Mouse (Mus musculus): Measurements from ENCODE around the gene Olfr279. TPM values are rescaled to one million over a fixed set of nuclear protein-coding genes. Genes with fewer than 3 reads are reported as not detected.

Olfr279 gene
- polyA plus RNA-seq, 1 experiment from 2014 or later, result not detected

GRCm38 (mm10) chr15:98535921-98536320, 43.7 kb downstream of the Olfr279 start:
- Histone ChIP-seq H3K36me3 (ENCODE audit: control insufficient read depth, insufficient read depth) (peaks cover 4% of the 10 kb centered on the region), H3K4me3 (replicated peaks; ENCODE audit: low read length) (no peak overlapping the region), H3K4me2 (ENCODE audit: low read length) (no peak overlapping the region), H3K9ac (replicated peaks; ENCODE audit: low read depth, low read length) (no peak overlapping the region), H3K27ac (ENCODE audit: low read length) (no peak overlapping the region), H3K9me3 (ENCODE audit: control insufficient read depth, low read length) (no peaks in the 10 kb centered on the region), H3K4me1 (replicated peaks; ENCODE audit: control insufficient read depth, insufficient read depth, low read length) (peaks cover 9% of the 10 kb centered on the region), H3K27me3 (replicated peaks; ENCODE audit: control insufficient read depth, insufficient read depth, low read length) (no peaks in the 10 kb centered on the region)
- ATAC-seq, result no peak
- 90% methylated on average over 4 of the region's 4 CpGs for WGBS

GRCm38 (mm10) chr15:98536828-98537510, 44.8 kb downstream of the Olfr279 start:
- no peak overlapping the region for H3K27ac ChIP-seq (ENCODE audit: low read length)
- peaks cover 9% of the 10 kb centered on the region for H3K4me1 ChIP-seq (replicated peaks; ENCODE audit: control insufficient read depth, insufficient read depth, low read length)
- H3K9ac ChIP-seq (replicated peaks; ENCODE audit: low read depth, low read length), result no peak overlapping the region
- H3K36me3 ChIP-seq (ENCODE audit: control insufficient read depth, insufficient read depth), result peaks cover 3% of the 10 kb centered on the region; the same call in 1 of the 2 replicates
- H3K4me3 ChIP-seq (replicated peaks; ENCODE audit: low read length), result no peak overlapping the region
- 91% methylated on average over 8 of the region's 8 CpGs for WGBS
- ATAC-seq, result no peak
- H3K9me3 ChIP-seq (ENCODE audit: control insufficient read depth, low read length), result no peaks in the 10 kb centered on the region
- no peak overlapping the region for H3K4me2 ChIP-seq (ENCODE audit: low read length)
- H3K27me3 ChIP-seq (replicated peaks; ENCODE audit: control insufficient read depth, insufficient read depth, low read length), result no peaks in the 10 kb centered on the region

- no peak overlapping the region for H3K4me2 ChIP-seq (ENCODE audit: low read length)
- no peaks in the 10 kb centered on the region for H3K9me3 ChIP-seq (ENCODE audit: control insufficient read depth, low read length)
- H3K27ac ChIP-seq (ENCODE audit: low read length), result no peak overlapping the region
- peaks cover 3% of the 10 kb centered on the region; the same call in 1 of the 2 replicates for H3K36me3 ChIP-seq (ENCODE audit: control insufficient read depth, insufficient read depth)
- peaks cover under 1% of the 10 kb centered on the region for H3K4me1 ChIP-seq (replicated peaks; ENCODE audit: control insufficient read depth, insufficient read depth, low read length)
- WGBS, result 78% methylated on average over 4 of the region's 4 CpGs
- no peak overlapping the region for H3K4me3 ChIP-seq (replicated peaks; ENCODE audit: low read length)
- H3K9ac ChIP-seq (replicated peaks; ENCODE audit: low read depth, low read length), result no peak overlapping the region
- no peaks in the 10 kb centered on the region for H3K27me3 ChIP-seq (replicated peaks; ENCODE audit: control insufficient read depth, insufficient read depth, low read length)
- ATAC-seq, result no peak
Measured at GRCm38 (mm10) chr15:98537923-98538322, 45.7 kb downstream of the Olfr279 start.

GRCm38 (mm10) chr15:98541064-98541463, 48.9 kb downstream of the Olfr279 start:
- H3K4me3 ChIP-seq (replicated peaks; ENCODE audit: low read length), result no peak overlapping the region
- no peaks in the 10 kb centered on the region for H3K27me3 ChIP-seq (replicated peaks; ENCODE audit: control insufficient read depth, insufficient read depth, low read length)
- WGBS, result 90% methylated on average over 6 of the region's 6 CpGs
- no peak overlapping the region for H3K9ac ChIP-seq (replicated peaks; ENCODE audit: low read depth, low read length)
- H3K4me2 ChIP-seq (ENCODE audit: low read length), result no peak overlapping the region
- H3K36me3 ChIP-seq (ENCODE audit: control insufficient read depth, insufficient read depth), result peaks cover 18% of the 10 kb centered on the region
- ATAC-seq, result no peak
- H3K27ac ChIP-seq (ENCODE audit: low read length), result no peak overlapping the region
- H3K4me1 ChIP-seq (replicated peaks; ENCODE audit: control insufficient read depth, insufficient read depth, low read length), result no peaks in the 10 kb centered on the region
- no peaks in the 10 kb centered on the region for H3K9me3 ChIP-seq (ENCODE audit: control insufficient read depth, low read length)

- H3K4me3 ChIP-seq (replicated peaks; ENCODE audit: low read length), result no peak overlapping the region
- H3K9ac ChIP-seq (replicated peaks; ENCODE audit: low read depth, low read length), result no peak overlapping the region
- H3K4me1 ChIP-seq (replicated peaks; ENCODE audit: control insufficient read depth, insufficient read depth, low read length), result no peaks in the 10 kb centered on the region
- H3K4me2 ChIP-seq (ENCODE audit: low read length), result no peak overlapping the region
- no peak for ATAC-seq
- peaks cover 24% of the 10 kb centered on the region for H3K36me3 ChIP-seq (ENCODE audit: control insufficient read depth, insufficient read depth)
- H3K27me3 ChIP-seq (replicated peaks; ENCODE audit: control insufficient read depth, insufficient read depth, low read length), result no peaks in the 10 kb centered on the region
- no peak overlapping the region for H3K27ac ChIP-seq (ENCODE audit: low read length)
- no peaks in the 10 kb centered on the region for H3K9me3 ChIP-seq (ENCODE audit: control insufficient read depth, low read length)
- 80% methylated on average over 4 of the region's 4 CpGs for WGBS
Measured at GRCm38 (mm10) chr15:98543341-98543740, 51.1 kb downstream of the Olfr279 start.

GRCm38 (mm10) chr15:98545151-98545550, 52.9 kb downstream of the Olfr279 start:
- Histone ChIP-seq H3K27me3 (replicated peaks; ENCODE audit: control insufficient read depth, insufficient read depth, low read length) (no peaks in the 10 kb centered on the region), H3K9me3 (ENCODE audit: control insufficient read depth, low read length) (no peaks in the 10 kb centered on the region), H3K27ac (ENCODE audit: low read length) (no peak overlapping the region), H3K4me1 (replicated peaks; ENCODE audit: control insufficient read depth, insufficient read depth, low read length) (no peaks in the 10 kb centered on the region), H3K4me3 (replicated peaks; ENCODE audit: low read length) (no peak overlapping the region), H3K36me3 (ENCODE audit: control insufficient read depth, insufficient read depth) (peaks cover 29% of the 10 kb centered on the region), H3K9ac (replicated peaks; ENCODE audit: low read depth, low read length) (no peak overlapping the region), H3K4me2 (ENCODE audit: low read length) (no peak overlapping the region)
- WGBS, result 91% methylated on average over 3 of the region's 3 CpGs
- ATAC-seq, result no peak

- Histone ChIP-seq H3K4me3 (replicated peaks; ENCODE audit: low read length) (no peak overlapping the region), H3K36me3 (ENCODE audit: control insufficient read depth, insufficient read depth) (peaks cover 30% of the 10 kb centered on the region), H3K4me1 (replicated peaks; ENCODE audit: control insufficient read depth, insufficient read depth, low read length) (no peaks in the 10 kb centered on the region), H3K4me2 (ENCODE audit: low read length) (no peak overlapping the region), H3K27me3 (replicated peaks; ENCODE audit: control insufficient read depth, insufficient read depth, low read length) (no peaks in the 10 kb centered on the region), H3K9ac (replicated peaks; ENCODE audit: low read depth, low read length) (no peak overlapping the region), H3K27ac (ENCODE audit: low read length) (no peak overlapping the region), H3K9me3 (ENCODE audit: control insufficient read depth, low read length) (no peaks in the 10 kb centered on the region)
- ATAC-seq, result no peak
- WGBS, result 94% methylated on average over 5 of the region's 5 CpGs
Measured at GRCm38 (mm10) chr15:98546843-98547242, 54.6 kb downstream of the Olfr279 start.

Small RNA genes lying within 50 kb of the gene (microRNA-seq; reads per million reads assigned to microRNA genes)
- gene Mir1291, result not detected

Other genes starting within 250 kb of the Olfr279 start
- not detected in 2 replicates for gene H1fnt, start 235.1 kb upstream of the Olfr279 start, polyA plus RNA-seq (2015; fragmentation: Nextera tagmentation; extraction: Ambion mirVana)
- 3.9 and 5.7 TPM in 2 replicates for gene Zfp641, start 196.2 kb upstream of the Olfr279 start, polyA plus RNA-seq (2015; fragmentation: Nextera tagmentation; extraction: Ambion mirVana)
- not detected in 2 replicates for gene Olfr285, start 175.0 kb upstream of the Olfr279 start, polyA plus RNA-seq (2015; fragmentation: Nextera tagmentation; extraction: Ambion mirVana)
- not detected in 2 replicates for gene Olfr284, start 151.4 kb upstream of the Olfr279 start, polyA plus RNA-seq (2015; fragmentation: Nextera tagmentation; extraction: Ambion mirVana)
- not detected in 2 replicates for gene Olfr283, start 111.5 kb upstream of the Olfr279 start, polyA plus RNA-seq (2015; fragmentation: Nextera tagmentation; extraction: Ambion mirVana)
- not detected in 2 replicates for gene Olfr282, start 61.2 kb upstream of the Olfr279 start, polyA plus RNA-seq (2015; fragmentation: Nextera tagmentation; extraction: Ambion mirVana)
- not detected in 2 replicates for gene Olfr281, start 39.8 kb upstream of the Olfr279 start, polyA plus RNA-seq (2015; fragmentation: Nextera tagmentation; extraction: Ambion mirVana)
- not detected in 2 replicates for gene OR5BS1P, start 22.5 kb upstream of the Olfr279 start, polyA plus RNA-seq (2015; fragmentation: Nextera tagmentation; extraction: Ambion mirVana)
- gene Lalba, start 9.7 kb upstream of the Olfr279 start, polyA plus RNA-seq (2015; fragmentation: Nextera tagmentation; extraction: Ambion mirVana), result not detected in 2 replicates
- gene Kansl2, start 41.9 kb downstream of the Olfr279 start, polyA plus RNA-seq (2015; fragmentation: Nextera tagmentation; extraction: Ambion mirVana), result 130 and 141 TPM in 2 replicates
- 74.5 and 78.4 TPM in 2 replicates for gene Ccnt1, start 78.5 kb downstream of the Olfr279 start, polyA plus RNA-seq (2015; fragmentation: Nextera tagmentation; extraction: Ambion mirVana)
- gene 4930415O20Rik, start 78.6 kb downstream of the Olfr279 start, polyA plus RNA-seq (2015; fragmentation: Nextera tagmentation; extraction: Ambion mirVana), result 0.56 TPM in 1 of 2 replicates, not detected in the other
- gene Adcy6, start 117.7 kb downstream of the Olfr279 start, polyA plus RNA-seq (2015; fragmentation: Nextera tagmentation; extraction: Ambion mirVana), result 11.2 and 16.1 TPM in 2 replicates
- gene Cacnb3, start 138.4 kb downstream of the Olfr279 start, polyA plus RNA-seq (2015; fragmentation: Nextera tagmentation; extraction: Ambion mirVana), result 138 and 168 TPM in 2 replicates
- gene Ddx23, start 170.5 kb downstream of the Olfr279 start, polyA plus RNA-seq (2015; fragmentation: Nextera tagmentation; extraction: Ambion mirVana), result 17.6 and 25.5 TPM in 2 replicates
- 15.5 and 16.4 TPM in 2 replicates for gene Rnd1, start 185.1 kb downstream of the Olfr279 start, polyA plus RNA-seq (2015; fragmentation: Nextera tagmentation; extraction: Ambion mirVana)
- gene Ccdc65, start 215.8 kb downstream of the Olfr279 start, polyA plus RNA-seq (2015; fragmentation: Nextera tagmentation; extraction: Ambion mirVana), result 2.9 and 4.2 TPM in 2 replicates
- 3.7 and 5.7 TPM in 2 replicates for gene Fkbp11, start 235.8 kb downstream of the Olfr279 start, polyA plus RNA-seq (2015; fragmentation: Nextera tagmentation; extraction: Ambion mirVana)